8 mouse cellular contexts compared by ENCODE assay signal in the genomic region with DNA sequence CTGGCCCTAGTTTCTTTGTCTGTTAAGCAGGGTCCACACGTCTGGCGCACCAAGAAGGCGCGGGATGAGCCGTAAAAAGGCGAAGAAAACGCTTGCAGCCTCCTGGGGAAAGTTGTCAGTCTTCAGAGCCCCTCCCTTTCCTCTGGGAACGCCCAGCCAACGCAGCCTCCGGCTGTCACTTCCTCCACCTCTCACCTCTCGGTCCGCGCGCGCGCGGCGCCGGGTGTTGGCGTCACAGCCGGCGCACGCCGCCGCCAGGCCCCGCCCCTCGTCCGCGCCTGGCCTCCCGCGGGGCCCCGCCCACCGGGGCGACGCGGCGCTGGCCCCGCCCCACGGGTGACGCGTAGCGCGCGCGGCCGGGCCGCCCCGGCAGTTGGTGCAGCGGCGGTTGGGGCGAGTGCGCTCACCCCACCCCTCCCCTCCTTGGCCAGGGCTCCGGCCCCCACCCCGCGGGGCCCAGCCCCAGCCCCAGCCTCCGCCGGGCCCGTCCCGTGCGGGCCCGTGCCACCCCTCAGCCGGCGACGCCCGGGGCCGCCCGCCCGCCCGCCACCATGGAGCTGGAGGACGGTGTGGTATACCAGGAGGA. TPM values are rescaled to one million over a fixed set of nuclear protein-coding genes. Genes with fewer than 3 reads are reported as not detected.
DNase-seq lines count a peak whose midpoint lies in the region; ATAC-seq lines count a peak whose summit lies in the region.

A gene (plus strand): TSS at position 372 of the 586 bp plus-strand sequence.

- peak; percentile 96 for DNase-seq in adipocyte (ENCODE audit: low spot score)
- DNase-seq in embryo, embryonic 10 days (ENCODE audit: low spot score), result peak; percentile 94
- peak; percentile 95 for DNase-seq in gastrocnemius, postnatal 10 days
- DNase-seq in induced T-regulatory cell, adult 2 months (ENCODE audit: low read depth), result peak; percentile 97
- DNase-seq in left cerebral cortex, adult 9 months (ENCODE audit: low spot score in 2 of 2), result peak; percentile 83 to 90
- peak; percentile 90 for DNase-seq in right cerebral cortex, postnatal 14 days
- peak; percentile 89 to 92 for DNase-seq in urinary bladder, postnatal 36 days (ENCODE audit: low spot score in 2 of 2)

- peak; percentile 75 for ATAC-seq in megakaryocyte progenitor cell, adult 5-6 weeks (replicated peaks; ENCODE audit: poor library complexity)

RNA-seq across cellular contexts. Expression of the gene that starts here (rescaled TPM):
- 100 to 1,000 TPM; 121 to 130 TPM for total RNA-seq in gastrocnemius, postnatal 10 days (2021)
- 33.6 and 34.0 TPM in 2 replicates for total RNA-seq in megakaryocyte progenitor cell, adult 5-6 weeks (2015)
- 51.5 and 64.3 TPM in 2 replicates for total RNA-seq in megakaryocyte progenitor cell, adult 5-6 weeks (2017)

Comparison
In these comparisons a context has a peak if more than half of its experiments do, and no peak if none do; other contexts are left out.
1. Peak in every context shown above with its lines: DNase-seq and ATAC-seq.